Mouse (Mus musculus) midbrain, embryonic 16.5 days (tissue): ENCODE data around the gene Vps25. TPM values are rescaled to one million over a fixed set of nuclear protein-coding genes. Genes with fewer than 3 reads are reported as not detected.

Source experiments
- ATAC-seq: fragments of 200-750 bp; cut with Nextera tagmentation; 2 replicates; pipeline ENCODE4 v1.8.0; 2017; ENCODE audit warnings: moderate TSS enrichment
- H3K27ac ChIP-seq: fragments of 300-500 bp; sonication (generic); 2 replicates; pipeline ENCODE4 v1.5.1; 2014; ENCODE audit warnings: mild to moderate bottlenecking, low read length, mixed read lengths
- H3K27me3 ChIP-seq: fragments of 300-500 bp; sonication (generic); 2 replicates; pipeline ENCODE4 v1.6.1; 2014; ENCODE audit warnings: low read depth, low read length, mixed read lengths; ENCODE audit not compliant: control insufficient read depth, insufficient read depth
- H3K36me3 ChIP-seq: fragments of 300-500 bp; sonication (generic); 2 replicates; pipeline ENCODE4 v1.6.1; 2014; ENCODE audit warnings: mild to moderate bottlenecking, low read length, moderate library complexity, mixed read lengths; ENCODE audit not compliant: control insufficient read depth, insufficient read depth
- H3K4me1 ChIP-seq: fragments of 300-500 bp; sonication (generic); 2 replicates; pipeline ENCODE4 v1.6.1; 2014; ENCODE audit warnings: mild to moderate bottlenecking, low read length, mixed read lengths; ENCODE audit not compliant: control insufficient read depth, insufficient read depth
- H3K4me2 ChIP-seq: fragments of 300-500 bp; sonication (generic); 2 replicates; pipeline ENCODE4 v1.6.1; 2014; ENCODE audit warnings: mild to moderate bottlenecking, low read length, mixed read lengths
- H3K4me3 ChIP-seq: fragments of 300-500 bp; sonication (generic); 2 replicates; pipeline ENCODE4 v1.5.1; 2014; ENCODE audit warnings: low read depth, mild to moderate bottlenecking, low read length, moderate library complexity, mixed read lengths
- H3K9ac ChIP-seq: fragments of 300-500 bp; sonication (generic); 2 replicates; pipeline ENCODE4 v1.6.1; 2014; ENCODE audit warnings: low read depth, low read length, mixed read lengths
- H3K9me3 ChIP-seq: fragments of 300-500 bp; sonication (generic); replicated peaks from 2 replicates; pipeline ENCODE4 v1.6.1; 2014; ENCODE audit warnings: mild to moderate bottlenecking, low read length, mixed read lengths; ENCODE audit not compliant: control insufficient read depth, poor library complexity, severe bottlenecking
- WGBS: fragments of 180-500 bp; shearing (Covaris S2); extraction: QIAGEN DNeasy Blood & Tissue Kit; methylation state at CpG from one replicate; pipeline ENCODE4 v1.1.7; 2014; 5-methylcytosine and 5-hydroxymethylcytosine counted together
- polyA plus RNA-seq: library from polyadenylated mRNA; unstranded; fragments of >200 nt; fragmentation: Nextera tagmentation; extraction: Ambion mirVana; gene quantifications from 2 replicates; pipeline ENCODE4 v1.2.1, GENCODE M21; 2015

The Vps25 gene
- polyA plus RNA-seq, 1 experiment from 2014 or later: 119 TPM

DNA sequence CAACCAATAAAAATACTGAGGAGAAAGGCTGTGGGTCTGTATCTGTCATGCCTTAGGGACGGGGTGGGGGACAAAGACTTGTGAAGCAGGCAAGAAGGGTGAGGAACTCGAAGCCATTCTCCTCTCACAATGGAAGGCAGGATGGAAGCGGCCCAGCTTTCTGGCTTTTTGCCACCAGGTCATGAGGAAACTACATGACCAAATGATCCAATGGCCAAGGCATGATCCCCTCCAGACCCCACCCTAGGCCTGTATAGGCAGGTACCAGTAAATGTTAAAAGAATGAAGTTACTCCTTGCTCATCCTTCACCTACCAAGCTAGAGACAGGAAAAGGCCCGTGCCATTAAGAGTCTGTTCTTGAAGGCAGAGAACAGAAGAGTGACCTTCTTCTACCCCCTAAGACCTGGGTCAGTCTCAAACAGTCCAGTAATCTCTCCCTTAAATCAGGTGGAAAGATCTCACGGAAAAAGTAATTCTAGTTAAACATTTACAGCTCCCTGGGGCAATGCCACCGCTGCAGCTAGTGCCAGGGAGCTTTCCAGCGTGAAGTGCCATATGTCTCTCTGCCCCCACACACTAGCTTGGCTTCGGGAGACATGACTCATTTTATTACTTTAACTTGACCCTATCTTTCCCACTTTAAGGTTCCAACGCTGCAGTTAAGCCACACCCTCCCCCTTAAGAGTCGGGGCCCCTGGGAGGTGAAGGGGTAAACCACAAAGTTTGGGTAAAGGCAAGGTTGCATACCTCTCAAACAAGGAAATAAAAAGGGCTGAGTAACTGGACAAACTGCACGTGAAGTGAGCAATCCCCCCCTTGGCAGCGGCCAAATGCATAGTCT, 24.1 kb downstream of the Vps25 start:
- no peaks in the 10 kb centered on the region for H3K9me3 ChIP-seq
- H3K9ac ChIP-seq: peak overlapping the region; percentile 81
- H3K36me3 ChIP-seq: no peaks in the 10 kb centered on the region
- H3K27me3 ChIP-seq: no peaks in the 10 kb centered on the region
- H3K4me3 ChIP-seq: peak overlapping the region; percentile 74
- H3K27ac ChIP-seq: no peak overlapping the region
- peaks cover 20% of the 10 kb centered on the region for H3K4me1 ChIP-seq
- ATAC-seq: no peak
- WGBS: 79% methylated on average over 12 of the region's 12 CpGs
- H3K4me2 ChIP-seq: peak overlapping the region; percentile 72

DNA sequence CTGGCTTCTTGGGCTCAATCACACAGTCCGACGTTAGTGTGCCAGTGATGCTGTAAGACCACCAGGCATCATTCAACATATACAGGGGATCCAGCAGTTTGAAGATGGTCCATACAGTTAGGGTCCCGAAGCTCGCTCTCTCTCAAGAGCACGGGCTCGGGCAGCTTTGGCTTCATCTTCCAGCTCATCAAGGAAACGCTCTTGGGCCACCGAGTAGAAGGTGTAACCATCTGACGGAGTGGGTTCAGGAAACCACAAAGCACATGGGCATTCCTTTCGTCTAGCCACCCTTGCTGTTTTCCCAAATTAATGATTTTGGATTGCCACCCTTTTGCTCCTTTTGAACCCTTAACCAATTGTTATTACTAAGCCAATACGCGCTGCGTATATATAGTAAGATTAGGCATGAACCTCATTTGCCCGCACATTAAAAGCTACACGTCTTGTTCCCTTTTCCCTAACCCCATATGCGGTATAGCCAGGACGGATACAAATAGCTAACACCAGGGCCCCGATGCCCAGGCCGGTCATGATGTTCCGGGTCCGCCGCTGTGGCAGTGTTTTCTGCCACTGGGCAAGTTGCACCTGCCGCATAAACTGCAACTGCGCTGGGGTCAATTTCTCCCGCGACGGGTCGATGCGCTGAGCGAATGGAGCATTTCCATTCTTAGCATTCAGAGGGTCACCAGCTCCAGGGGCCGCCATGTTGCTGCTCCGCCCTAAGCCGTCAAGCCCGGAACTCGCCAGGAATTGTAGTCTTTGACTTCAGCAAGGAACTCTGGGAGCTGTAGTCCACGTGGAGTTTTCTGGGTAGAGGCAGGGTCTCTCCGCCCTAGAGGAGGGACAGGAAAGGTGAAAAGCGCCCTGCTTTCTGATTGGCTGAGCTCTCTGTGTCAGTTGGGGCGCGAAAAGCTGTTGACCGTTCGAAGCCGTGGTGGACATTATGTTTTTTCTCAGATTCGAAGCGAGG, 25.0 kb downstream of the Vps25 start, which contains the start of the genes Cntd1 and Coa3:
Cntd1 (plus strand) TSS at position 790 of the 970 bp plus-strand sequence.
Coa3 (minus strand) TSS at position 892 of the 970 bp plus-strand sequence.
- H3K4me2 ChIP-seq: peak within 1 kb of the TSS; percentile 72
- peak; percentile 98 for ATAC-seq
- peaks cover 20% of the 10 kb centered on the region for H3K4me1 ChIP-seq
- H3K9ac ChIP-seq: peak within 1 kb of the TSS; percentile 81
- WGBS: 10% methylated on average over 45 of the region's 45 CpGs
- peak within 1 kb of the TSS; percentile 74 for H3K27ac ChIP-seq
- no peaks in the 10 kb centered on the region for H3K9me3 ChIP-seq
- no peaks in the 10 kb centered on the region for H3K27me3 ChIP-seq
- H3K4me3 ChIP-seq: peak within 1 kb of the TSS; percentile 74
- no peaks in the 10 kb centered on the region for H3K36me3 ChIP-seq

DNA sequence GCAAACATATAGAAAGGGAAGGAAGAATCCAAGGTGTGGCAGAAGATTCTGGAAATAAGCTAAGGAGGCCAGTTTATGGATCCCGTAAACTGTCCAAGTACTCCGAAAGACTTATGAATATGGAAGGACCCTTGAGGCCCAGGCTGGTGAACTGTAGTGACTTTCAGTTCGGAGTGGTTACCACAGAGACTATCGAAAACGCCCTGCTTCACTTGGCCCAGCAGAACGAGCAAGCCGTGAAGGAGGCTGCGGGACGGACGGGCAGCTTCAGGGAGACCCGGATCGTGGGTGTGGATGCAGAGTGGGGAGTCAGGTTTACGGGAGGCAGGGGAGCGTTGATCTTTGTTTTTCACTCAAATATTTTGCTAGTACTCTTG, 25.7 kb downstream of the Vps25 start:
- peak; percentile 27 for ATAC-seq
- Histone ChIP-seq H3K36me3 (no peaks in the 10 kb centered on the region), H3K27me3 (no peaks in the 10 kb centered on the region), H3K4me1 (peaks cover 20% of the 10 kb centered on the region), H3K4me2 (peak overlapping the region; percentile 72), H3K9ac (no peak overlapping the region), H3K4me3 (peak overlapping the region; percentile 74), H3K27ac (no peak overlapping the region), H3K9me3 (no peaks in the 10 kb centered on the region)
- WGBS: 55% methylated on average over 14 of the region's 14 CpGs

DNA sequence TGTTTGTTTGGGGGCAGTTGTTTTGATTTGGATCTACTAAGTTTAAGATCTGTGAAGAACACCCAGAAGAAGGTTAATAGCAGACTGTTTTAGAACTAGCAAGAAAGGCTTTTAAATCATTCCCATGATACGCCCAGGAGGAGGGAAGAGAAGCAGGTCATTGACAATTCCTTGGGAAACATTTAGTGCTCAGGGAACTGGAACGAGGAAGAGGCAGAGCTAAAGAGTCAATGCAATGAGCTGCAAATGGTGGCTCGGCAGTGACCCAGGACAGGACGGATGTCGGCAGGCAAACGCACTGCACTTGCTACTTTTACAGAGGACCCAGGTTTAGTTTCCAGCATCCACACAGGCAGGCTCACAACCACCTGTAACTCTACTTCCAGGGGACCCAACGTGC, 27.3 kb downstream of the Vps25 start:
- Histone ChIP-seq H3K27ac (no peak overlapping the region), H3K27me3 (no peaks in the 10 kb centered on the region), H3K9me3 (no peaks in the 10 kb centered on the region), H3K4me3 (no peak overlapping the region), H3K36me3 (no peaks in the 10 kb centered on the region), H3K4me2 (no peak overlapping the region), H3K9ac (no peak overlapping the region), H3K4me1 (peaks cover 20% of the 10 kb centered on the region)
- 42% methylated on average over 7 of the region's 7 CpGs for WGBS
- no peak for ATAC-seq

DNA sequence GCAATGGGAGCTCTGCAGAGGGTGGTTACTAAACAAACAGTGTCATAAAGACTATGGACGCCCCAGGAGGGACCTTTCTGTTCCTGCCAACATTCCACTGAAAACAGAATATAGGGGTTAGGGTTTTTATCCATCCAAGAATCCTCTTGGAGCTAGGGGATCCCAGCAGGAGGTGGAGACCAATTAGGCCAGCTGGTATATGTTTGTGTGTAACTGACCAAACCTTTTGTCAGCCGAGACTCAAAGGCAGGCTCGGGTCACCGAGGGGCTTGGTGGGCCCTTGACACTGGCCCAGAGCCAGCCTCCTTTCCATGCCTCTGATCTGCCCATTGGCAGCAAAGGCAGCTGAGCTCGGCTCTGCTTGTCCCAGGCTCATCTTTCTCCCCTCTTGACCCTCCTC, 29.4 kb downstream of the Vps25 start:
- H3K36me3 ChIP-seq: no peaks in the 10 kb centered on the region
- no peak for ATAC-seq
- H3K4me1 ChIP-seq: peaks cover 7% of the 10 kb centered on the region
- no peaks in the 10 kb centered on the region for H3K9me3 ChIP-seq
- H3K27ac ChIP-seq: no peak overlapping the region
- no peak overlapping the region for H3K9ac ChIP-seq
- no peak overlapping the region for H3K4me2 ChIP-seq
- H3K27me3 ChIP-seq: no peaks in the 10 kb centered on the region
- H3K4me3 ChIP-seq: no peak overlapping the region
- WGBS: 28% methylated on average over 5 of the region's 5 CpGs

DNA sequence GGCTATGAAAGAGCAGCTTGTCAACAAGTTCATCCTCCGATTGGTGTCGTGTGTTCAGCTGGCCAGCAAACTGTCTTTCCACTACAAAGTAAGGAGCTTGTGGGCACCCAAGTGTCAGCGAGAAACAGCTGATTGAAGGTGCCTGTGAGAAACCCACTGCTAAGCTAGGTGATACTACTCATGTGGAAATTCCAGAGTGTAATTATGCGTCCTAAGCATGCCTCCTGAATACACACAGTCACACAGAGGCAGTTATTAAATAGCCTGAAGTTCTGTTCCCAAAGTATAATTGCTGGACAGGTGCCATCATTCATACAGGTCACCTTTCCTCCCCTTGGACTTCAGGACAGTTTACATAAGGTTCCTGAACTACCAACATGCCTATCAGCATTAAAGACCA, 30.3 kb downstream of the Vps25 start:
- H3K4me3 ChIP-seq: no peak overlapping the region
- H3K9me3 ChIP-seq: no peaks in the 10 kb centered on the region
- H3K27me3 ChIP-seq: no peaks in the 10 kb centered on the region
- H3K9ac ChIP-seq: no peak overlapping the region
- H3K4me1 ChIP-seq: peaks cover 3% of the 10 kb centered on the region; the same call in 1 of the 2 replicates
- H3K27ac ChIP-seq: no peak overlapping the region
- no peak overlapping the region for H3K4me2 ChIP-seq
- 73% methylated on average over 4 of the region's 4 CpGs for WGBS
- no peak for ATAC-seq
- no peaks in the 10 kb centered on the region for H3K36me3 ChIP-seq

DNA sequence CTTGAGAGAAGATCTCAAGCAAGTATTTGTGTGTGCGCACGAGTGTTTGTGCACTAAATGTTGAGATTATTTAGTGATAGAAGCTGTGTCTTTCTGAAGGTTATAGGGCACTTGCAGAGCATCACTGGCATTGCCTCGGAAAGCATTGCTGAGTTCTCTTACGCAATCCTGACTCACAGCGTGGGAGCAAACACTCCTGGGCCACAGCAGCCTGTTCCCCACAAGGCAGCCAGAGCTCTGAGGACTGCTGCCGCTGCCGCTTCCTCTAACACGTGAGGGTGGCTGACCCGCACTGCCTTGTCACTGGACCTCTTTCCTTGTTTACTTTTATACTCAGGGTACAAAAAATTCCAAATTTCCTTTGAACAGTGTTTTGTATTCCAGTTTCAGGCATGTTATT, 33.8 kb downstream of the Vps25 start:
- ATAC-seq: no peak
- H3K4me3 ChIP-seq: no peak overlapping the region
- no peak overlapping the region for H3K27ac ChIP-seq
- no peaks in the 10 kb centered on the region for H3K4me1 ChIP-seq
- H3K9me3 ChIP-seq: no peaks in the 10 kb centered on the region
- peaks cover 8% of the 10 kb centered on the region for H3K36me3 ChIP-seq
- H3K4me2 ChIP-seq: no peak overlapping the region
- H3K27me3 ChIP-seq: no peaks in the 10 kb centered on the region
- no peak overlapping the region for H3K9ac ChIP-seq
- 88% methylated on average over 9 of the region's 9 CpGs for WGBS

DNA sequence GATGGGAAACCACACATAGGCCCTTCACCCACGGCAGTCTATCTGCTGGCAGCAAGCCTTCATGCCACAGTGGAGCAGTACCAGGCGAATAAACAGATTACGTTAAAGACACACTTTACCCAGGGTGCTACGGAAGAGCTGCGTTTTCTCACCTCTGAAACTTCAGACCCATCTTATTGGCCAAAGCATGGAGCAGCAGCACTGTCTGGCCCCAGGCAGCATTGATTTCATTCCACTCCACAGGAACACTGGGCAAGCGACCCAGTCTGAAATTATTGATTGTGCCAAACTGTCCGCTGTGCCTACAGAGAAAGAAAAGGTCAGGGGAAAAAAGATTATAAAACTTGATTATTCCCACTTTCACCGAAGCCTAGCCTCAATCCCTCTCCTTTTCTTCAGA, 37.7 kb downstream of the Vps25 start:
- ATAC-seq: no peak
- Histone ChIP-seq H3K4me2 (no peak overlapping the region), H3K4me3 (no peak overlapping the region)

More for the DNA sequence above, 37.7 kb downstream of the Vps25 start:
- Histone ChIP-seq H3K27me3 (no peaks in the 10 kb centered on the region), H3K9me3 (no peaks in the 10 kb centered on the region), H3K36me3 (peaks cover 20% of the 10 kb centered on the region), H3K27ac (no peak overlapping the region), H3K9ac (no peak overlapping the region), H3K4me1 (no peaks in the 10 kb centered on the region)
- 96% methylated on average over 8 of the region's 8 CpGs for WGBS
